Mouse (Mus musculus): ENCODE measurements at regions not wholly inside any gene's neighbourhood (a gene's known extent, or its start where the extent isn't known, plus 50 kb on each side); places are given as distances from the start of the nearest gene placed in this dataset.
A peak's percentile ranks its signal among the peaks of the same experiment; 100 is the strongest.
"Not testable (repeated sequence)": the region's sequence is repeated elsewhere in the genome, so short reads cannot be mapped to it uniquely, and the experiment has no call there.

DNA sequence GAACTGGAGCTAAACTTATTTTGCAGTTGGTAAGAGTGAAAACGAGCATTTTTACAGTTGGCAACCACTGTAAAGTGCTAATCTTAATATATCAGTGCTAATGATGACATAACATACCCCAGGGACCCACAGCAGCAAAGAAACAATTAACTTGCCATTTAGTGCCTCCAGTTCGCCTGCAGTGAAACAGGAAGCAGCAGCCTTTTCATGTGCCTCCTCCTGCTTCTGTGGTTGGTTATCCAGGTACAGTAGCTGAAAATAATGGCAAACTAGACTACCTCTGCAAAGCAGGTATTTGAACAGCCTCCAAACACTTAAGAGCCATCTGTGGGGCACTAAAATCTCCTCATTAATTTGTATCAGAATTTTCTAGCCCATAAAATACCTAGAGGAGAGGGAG, 584.8 kb upstream of the Pfkp start:
- Histone ChIP-seq H3K4me1 (no peaks in the 10 kb centered on the region), H3K9me3 (replicated peaks) (no peaks in the 10 kb centered on the region), H3K27ac (no peak overlapping the region), H3K27me3 (no peaks in the 10 kb centered on the region), H3K4me3 (no peak overlapping the region), H3K9ac (no peak overlapping the region), H3K4me2 (no peak overlapping the region), H3K36me3 (ENCODE audit: poor library complexity, severe bottlenecking) (no peaks in the 10 kb centered on the region)
- no peak for ATAC-seq
- 25% methylated on average over 2 of the region's 2 CpGs for WGBS

DNA sequence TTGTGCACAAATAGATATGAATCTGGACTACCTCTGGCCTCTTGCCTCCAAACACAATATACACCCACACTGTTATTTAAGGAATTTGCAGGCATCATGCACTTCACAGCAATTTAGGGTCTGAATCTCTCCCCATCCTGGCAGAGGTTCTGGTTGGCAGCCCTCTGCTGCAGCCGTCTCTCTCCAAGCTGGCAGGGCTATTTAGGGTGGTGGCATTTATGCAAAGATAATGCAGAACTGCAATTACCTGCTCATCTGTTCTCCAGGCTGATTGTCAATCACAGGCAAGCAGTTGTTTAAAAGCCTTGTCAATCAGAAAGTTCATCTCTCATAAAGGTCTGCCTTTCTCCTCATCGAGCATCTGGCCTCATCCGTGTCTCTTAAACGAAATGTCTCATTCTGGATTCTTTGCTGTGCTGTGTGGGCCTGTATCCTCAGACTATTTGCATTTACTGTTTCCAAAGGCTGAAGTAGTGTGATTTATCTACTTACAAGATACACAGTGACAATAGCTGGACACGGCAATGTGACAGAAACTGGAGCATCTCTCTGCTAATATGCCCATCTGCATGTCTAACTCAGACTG, 558.1 kb upstream of the Pfkp start:
- no peaks in the 10 kb centered on the region for H3K4me1 ChIP-seq
- WGBS: 70% methylated on average over 5 of the region's 5 CpGs
- no peaks in the 10 kb centered on the region for H3K36me3 ChIP-seq (ENCODE audit: poor library complexity, severe bottlenecking)
- H3K9ac ChIP-seq: no peak overlapping the region
- ATAC-seq: peak; percentile 55; the same call in 1 of the 2 replicates
- H3K4me3 ChIP-seq: no peak overlapping the region
- H3K27ac ChIP-seq: no peak overlapping the region; the same call in 1 of the 2 replicates
- no peaks in the 10 kb centered on the region for H3K27me3 ChIP-seq
- H3K9me3 ChIP-seq (replicated peaks): no peaks in the 10 kb centered on the region
- no peak overlapping the region for H3K4me2 ChIP-seq

DNA sequence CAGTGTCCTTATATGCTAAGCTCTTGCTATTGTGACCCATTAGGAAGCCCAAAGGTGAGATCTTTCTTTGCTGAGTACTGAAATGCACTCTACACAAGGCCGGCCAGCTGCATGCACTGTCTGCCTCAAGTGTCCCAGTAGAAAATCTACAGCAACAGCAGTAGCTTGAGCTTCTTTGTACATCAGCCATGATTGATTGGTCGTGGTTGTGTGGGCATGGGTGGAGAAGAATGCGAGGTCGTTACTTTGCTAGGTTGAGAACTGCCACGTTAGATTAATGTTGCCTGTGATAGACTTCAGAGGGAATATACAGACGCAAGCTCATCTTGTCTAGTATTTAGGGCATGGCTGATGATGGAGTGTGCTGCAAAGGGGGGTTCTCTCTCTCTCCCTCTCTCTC, 547.4 kb upstream of the Pfkp start:
- Histone ChIP-seq H3K9ac (no peak overlapping the region), H3K4me2 (no peak overlapping the region), H3K36me3 (ENCODE audit: poor library complexity, severe bottlenecking) (no peaks in the 10 kb centered on the region), H3K4me3 (no peak overlapping the region), H3K4me1 (no peaks in the 10 kb centered on the region), H3K9me3 (replicated peaks) (no peaks in the 10 kb centered on the region), H3K27ac (no peak overlapping the region), H3K27me3 (no peaks in the 10 kb centered on the region)
- ATAC-seq: no peak
- WGBS: 81% methylated on average over 6 of the region's 6 CpGs

DNA sequence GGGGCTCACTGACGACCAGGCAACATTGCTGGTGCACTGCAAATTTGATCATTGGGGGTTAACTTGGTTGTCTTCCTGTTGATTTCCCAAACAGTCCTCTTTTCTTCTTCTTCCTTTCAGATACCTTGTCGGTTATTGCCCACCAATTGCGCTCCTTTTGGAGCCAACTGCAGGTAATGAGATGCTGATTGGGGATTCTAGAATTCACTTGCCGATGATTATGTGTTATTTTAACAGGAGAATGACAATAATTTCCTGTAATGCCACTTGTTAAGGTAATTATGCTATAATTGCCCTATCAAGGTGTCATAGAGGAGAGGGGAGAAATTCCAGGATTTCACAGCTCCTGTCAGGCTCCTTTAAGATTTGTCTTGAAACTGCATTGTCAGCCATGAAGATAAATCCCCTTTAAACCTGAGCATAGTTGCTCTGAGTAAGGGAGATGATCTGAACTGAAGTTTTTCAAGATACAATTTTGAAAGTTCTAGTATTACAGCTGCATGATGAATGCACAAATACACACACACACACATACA, 533.7 kb upstream of the Pfkp start:
- no peak overlapping the region for H3K4me3 ChIP-seq
- H3K36me3 ChIP-seq (ENCODE audit: poor library complexity, severe bottlenecking): no peaks in the 10 kb centered on the region
- 58% methylated on average over 4 of the region's 4 CpGs for WGBS
- H3K4me1 ChIP-seq: no peaks in the 10 kb centered on the region
- no peak overlapping the region for H3K27ac ChIP-seq
- no peaks in the 10 kb centered on the region for H3K27me3 ChIP-seq
- H3K9ac ChIP-seq: no peak overlapping the region
- ATAC-seq: peak; percentile 55; the same call in 1 of the 2 replicates
- no peaks in the 10 kb centered on the region for H3K9me3 ChIP-seq (replicated peaks)
- no peak overlapping the region for H3K4me2 ChIP-seq

DNA sequence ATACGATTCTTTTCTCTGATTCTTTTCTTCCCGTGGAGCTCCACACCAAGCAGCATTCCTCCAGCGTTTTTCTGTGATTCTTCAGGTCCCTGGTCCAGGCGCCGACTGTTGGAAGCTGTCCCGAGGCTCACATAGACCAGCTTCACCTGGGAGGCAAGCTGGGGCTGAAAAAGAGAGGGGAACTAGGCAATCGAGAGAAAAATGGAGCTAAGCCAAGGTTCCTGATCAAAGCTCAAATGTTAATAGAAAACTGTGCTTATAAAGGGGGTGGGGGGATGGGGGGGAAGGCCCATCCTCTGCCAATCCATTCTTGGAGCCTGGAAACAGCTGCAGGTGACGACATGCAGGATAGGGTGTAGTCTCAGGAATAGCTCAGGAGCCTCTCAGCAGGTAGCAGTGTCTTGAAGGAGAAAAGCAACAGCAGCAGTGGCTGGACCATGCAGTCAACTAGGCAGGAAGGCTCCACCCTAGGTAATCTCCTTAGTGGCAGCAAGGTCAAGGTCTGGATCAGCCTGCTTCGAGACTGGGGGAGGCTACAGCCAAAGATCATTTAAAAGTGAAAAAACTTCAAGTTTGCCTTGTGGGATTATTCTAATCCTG, 527.1 kb upstream of the Pfkp start:
- H3K4me1 ChIP-seq: no peaks in the 10 kb centered on the region
- no peak overlapping the region for H3K4me2 ChIP-seq
- H3K4me3 ChIP-seq: no peak overlapping the region
- H3K36me3 ChIP-seq (ENCODE audit: poor library complexity, severe bottlenecking): no peaks in the 10 kb centered on the region
- 70% methylated on average over 9 of the region's 9 CpGs for WGBS
- H3K9ac ChIP-seq: no peak overlapping the region
- no peak for ATAC-seq
- H3K27ac ChIP-seq: no peak overlapping the region
- H3K27me3 ChIP-seq: no peaks in the 10 kb centered on the region
- H3K9me3 ChIP-seq (replicated peaks): peaks cover 5% of the 10 kb centered on the region

DNA sequence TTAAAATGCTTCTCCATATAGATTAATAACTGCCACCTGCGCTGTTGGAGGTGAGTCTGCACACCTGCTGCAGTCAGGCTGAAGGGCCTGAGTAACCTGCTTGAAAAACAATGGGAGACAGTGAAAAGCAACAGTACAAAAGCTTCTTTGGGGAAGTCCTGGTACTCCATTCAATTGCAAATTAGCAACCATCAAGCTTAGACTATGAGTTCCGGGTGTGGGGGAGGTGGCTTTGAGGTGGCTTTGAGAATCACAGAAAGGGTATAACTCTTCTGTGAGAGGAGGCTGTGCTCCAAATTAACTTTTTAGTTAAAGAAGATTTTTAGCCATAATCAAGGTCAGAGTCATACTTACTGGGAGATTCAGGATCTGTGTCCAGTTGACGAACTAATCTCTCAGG, 521.5 kb upstream of the Pfkp start:
- H3K4me1 ChIP-seq; H3K27ac ChIP-seq; H3K4me3 ChIP-seq; H3K9ac ChIP-seq; H3K36me3 ChIP-seq (ENCODE audit: poor library complexity, severe bottlenecking); ATAC-seq; H3K27me3 ChIP-seq; H3K4me2 ChIP-seq; H3K9me3 ChIP-seq (replicated peaks): not testable (repeated sequence)
- 59% methylated on average over 3 of the region's 3 CpGs for WGBS

DNA sequence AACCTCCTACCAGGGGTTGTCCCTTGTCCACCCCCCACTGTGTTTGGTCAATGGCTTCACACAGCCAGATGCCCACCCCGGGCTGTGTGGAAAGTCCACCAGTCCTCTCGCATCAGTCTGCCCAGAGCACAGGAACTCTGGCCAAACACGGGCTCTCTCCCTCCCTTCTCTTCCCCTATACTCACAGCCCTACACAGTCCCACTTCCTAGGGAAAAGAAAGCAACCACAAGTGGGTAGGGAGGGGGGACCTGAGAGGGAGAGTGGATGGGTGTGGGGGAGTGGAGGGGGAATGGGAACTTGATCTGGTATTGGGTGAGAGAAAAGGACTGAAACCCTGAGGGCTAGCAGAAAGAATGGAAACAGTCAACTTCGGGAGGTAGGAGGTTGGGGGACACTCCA, 497.8 kb upstream of the Pfkp start:
- Histone ChIP-seq H3K9ac (no peak overlapping the region), H3K9me3 (replicated peaks) (no peaks in the 10 kb centered on the region), H3K4me2 (no peak overlapping the region), H3K36me3 (ENCODE audit: poor library complexity, severe bottlenecking) (no peaks in the 10 kb centered on the region), H3K27me3 (no peaks in the 10 kb centered on the region), H3K4me1 (no peaks in the 10 kb centered on the region), H3K4me3 (no peak overlapping the region), H3K27ac (no peak overlapping the region)
- ATAC-seq: no peak
- WGBS: 78% methylated on average over 4 of the region's 4 CpGs

DNA sequence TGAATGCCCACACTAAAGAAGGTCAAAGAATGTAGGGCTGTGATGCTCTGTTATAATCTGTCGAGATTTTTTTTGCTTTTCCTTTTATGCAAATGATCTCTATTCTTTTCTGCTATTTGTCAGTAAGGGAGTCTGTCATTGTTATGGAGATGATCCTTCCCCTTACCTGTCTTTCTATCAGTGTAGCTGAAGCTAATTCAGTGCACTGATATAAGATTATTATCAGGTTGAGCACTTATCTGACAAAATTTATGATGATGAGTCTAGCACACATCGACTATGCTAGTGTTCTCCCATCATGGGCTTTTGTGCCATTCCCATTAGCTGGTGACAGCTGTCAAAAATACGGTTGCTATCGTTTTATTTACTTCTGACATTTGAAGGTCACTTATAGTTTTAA, 462.0 kb upstream of the Pfkp start:
- Histone ChIP-seq H3K9ac (no peak overlapping the region), H3K4me2 (no peak overlapping the region), H3K4me1 (no peaks in the 10 kb centered on the region), H3K36me3 (ENCODE audit: poor library complexity, severe bottlenecking) (no peaks in the 10 kb centered on the region), H3K27me3 (no peaks in the 10 kb centered on the region), H3K27ac (no peak overlapping the region), H3K4me3 (no peak overlapping the region), H3K9me3 (replicated peaks) (no peaks in the 10 kb centered on the region)
- WGBS: 76% methylated on average over 4 of the region's 4 CpGs
- peak; percentile 41; the same call in 1 of the 2 replicates for ATAC-seq

DNA sequence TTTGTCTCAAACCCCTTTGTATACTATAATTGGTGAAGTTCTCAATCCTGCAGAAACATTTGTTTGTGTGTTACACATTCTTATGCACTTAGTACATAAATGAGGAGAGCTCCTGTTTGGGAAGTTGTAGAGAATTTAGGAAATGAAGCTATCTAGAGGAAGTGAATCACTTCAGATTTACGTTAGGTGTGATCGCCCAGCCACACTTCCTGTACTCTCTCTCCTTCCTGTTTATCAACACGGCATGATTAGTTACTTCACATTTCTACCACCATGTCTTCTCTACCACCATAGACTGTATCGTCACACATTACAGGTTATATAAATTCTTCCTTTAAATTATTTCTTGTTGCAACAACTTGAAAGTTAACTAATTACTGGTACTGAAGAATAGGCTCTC, 454.7 kb upstream of the Pfkp start:
- H3K27ac ChIP-seq: no peak overlapping the region
- no peak for ATAC-seq
- H3K4me2 ChIP-seq: no peak overlapping the region
- H3K4me3 ChIP-seq: no peak overlapping the region
- H3K9me3 ChIP-seq (replicated peaks): no peaks in the 10 kb centered on the region; the same call in 1 of the 2 replicates
- H3K9ac ChIP-seq: no peak overlapping the region
- H3K36me3 ChIP-seq (ENCODE audit: poor library complexity, severe bottlenecking): no peaks in the 10 kb centered on the region
- no peaks in the 10 kb centered on the region for H3K27me3 ChIP-seq
- H3K4me1 ChIP-seq: no peaks in the 10 kb centered on the region
- 90% methylated on average over 4 of the region's 4 CpGs for whole genome bisulfite sequencing

DNA sequence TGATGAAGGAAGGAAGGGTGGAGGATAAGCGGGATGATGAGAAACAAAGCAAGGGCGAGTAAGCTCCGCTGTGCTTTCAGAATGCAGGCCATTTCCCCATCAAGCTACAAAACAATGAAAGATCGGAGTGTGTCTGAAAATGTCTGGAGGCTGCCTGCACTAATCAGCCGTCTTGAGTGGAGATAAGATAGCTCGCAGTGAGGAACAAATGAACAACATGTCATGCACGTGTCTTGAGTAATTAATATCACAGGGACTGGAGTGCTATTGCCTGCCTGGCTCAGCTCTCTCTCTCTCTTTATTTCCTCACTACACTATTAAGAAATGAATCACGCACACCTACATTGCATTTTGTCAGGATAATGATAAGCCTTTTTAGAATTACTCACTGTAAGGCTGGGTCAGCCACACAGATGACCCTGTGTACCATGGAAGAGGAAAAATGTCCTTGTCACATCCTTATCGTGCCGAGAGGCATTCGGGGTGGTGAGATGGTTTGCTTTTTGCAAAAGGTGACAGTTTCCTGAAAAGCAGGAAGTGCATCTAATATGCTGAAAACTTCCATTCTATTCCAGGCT, 444.6 kb upstream of the Pfkp start:
- ATAC-seq: peak; percentile 48; the same call in 1 of the 2 replicates
- H3K27ac ChIP-seq: no peak overlapping the region
- H3K9ac ChIP-seq: no peak overlapping the region
- no peak overlapping the region for H3K4me3 ChIP-seq
- no peak overlapping the region for H3K4me2 ChIP-seq
- no peaks in the 10 kb centered on the region for H3K4me1 ChIP-seq
- no peaks in the 10 kb centered on the region for H3K36me3 ChIP-seq (ENCODE audit: poor library complexity, severe bottlenecking)
- WGBS: 61% methylated on average over 11 of the region's 11 CpGs
- no peaks in the 10 kb centered on the region for H3K27me3 ChIP-seq
- no peaks in the 10 kb centered on the region for H3K9me3 ChIP-seq (replicated peaks)

DNA sequence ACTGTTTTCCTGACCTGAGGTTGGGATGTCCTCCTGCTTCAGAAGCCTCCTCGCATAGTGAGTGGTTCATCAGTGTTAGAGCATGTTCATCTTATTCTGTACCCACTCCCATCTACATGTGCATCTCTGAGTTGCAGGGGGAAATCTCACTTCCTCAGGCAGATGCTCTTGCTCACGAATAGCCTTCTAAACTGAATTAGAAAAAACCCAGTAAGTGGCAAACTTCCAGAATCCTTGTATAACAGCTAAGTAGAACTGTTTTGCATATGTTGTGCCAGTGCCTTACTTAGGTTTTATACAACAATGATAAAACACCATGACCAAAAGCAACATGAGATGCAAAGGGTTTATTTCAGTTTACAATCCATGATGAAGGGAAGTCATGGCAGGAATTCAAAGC, 442.3 kb upstream of the Pfkp start:
- Histone ChIP-seq H3K9me3 (replicated peaks) (no peaks in the 10 kb centered on the region), H3K4me1 (no peaks in the 10 kb centered on the region), H3K27me3 (no peaks in the 10 kb centered on the region), H3K4me3 (no peak overlapping the region), H3K4me2 (no peak overlapping the region), H3K36me3 (ENCODE audit: poor library complexity, severe bottlenecking) (no peaks in the 10 kb centered on the region), H3K9ac (no peak overlapping the region), H3K27ac (no peak overlapping the region)
- WGBS: 89% methylated on average over 2 of the region's 2 CpGs
- ATAC-seq: no peak

DNA sequence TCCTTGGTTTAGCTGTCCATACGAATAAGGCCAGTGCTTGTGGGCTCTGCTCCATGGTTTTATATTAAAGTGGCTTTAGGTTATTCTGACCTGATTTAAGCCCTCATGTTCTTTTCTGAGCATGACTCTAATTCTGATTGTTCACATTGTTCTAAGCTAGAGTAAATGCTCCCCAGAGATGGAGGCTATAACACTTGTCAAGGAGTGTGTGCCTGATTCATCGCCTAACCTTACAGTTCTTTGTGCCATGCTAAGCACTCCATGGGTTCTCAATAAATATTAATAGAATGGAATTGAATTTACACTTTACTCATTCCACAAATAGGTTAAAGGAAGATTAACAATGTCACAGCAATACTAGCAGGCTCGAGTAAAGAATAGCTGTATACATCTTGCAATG, 417.6 kb upstream of the Pfkp start:
- WGBS: 69% methylated on average over 3 of the region's 3 CpGs

More for the DNA sequence above, 417.6 kb upstream of the Pfkp start:
- Histone ChIP-seq H3K4me1 (no peaks in the 10 kb centered on the region), H3K4me3 (no peak overlapping the region), H3K36me3 (ENCODE audit: poor library complexity, severe bottlenecking) (no peaks in the 10 kb centered on the region), H3K4me2 (no peak overlapping the region), H3K9ac (no peak overlapping the region), H3K27me3 (no peaks in the 10 kb centered on the region), H3K27ac (no peak overlapping the region), H3K9me3 (replicated peaks) (no peaks in the 10 kb centered on the region)
- no peak for ATAC-seq

Measured in forebrain, embryonic 13.5 days (tissue).